Mouse (Mus musculus) heart, postnatal 25 days (tissue): ENCODE results near the gene Grk2. TPM values are rescaled to one million over a fixed set of nuclear protein-coding genes. Genes with fewer than 3 reads are reported as not detected.
"Not testable (repeated sequence)": the region's sequence is repeated elsewhere in the genome, so short reads cannot be mapped to it uniquely, and the experiment has no call there.

Experiments
- DNase-seq: peaks from one replicate; pipeline ENCODE4 v3.0.0; 2022; ENCODE audit warnings: low spot score
- intact Hi-C: fragments of 180-260 bp; cut with DNase I; formaldehyde crosslinking; loops from one replicate; pipeline ENCODE4 v1.15.1; 2025
- total RNA-seq, 2 experiments: library from RNA; stranded (reverse); gene quantifications; 2 replicates each; pipeline ENCODE4 v1.2.3; 2021

Grk2 gene
- total RNA-seq, 2 experiments from 2014 or later: 49.3 to 57.9 TPM

- intact Hi-C loops: no loop called here
- peak; percentile 78 for DNase-seq
These were observed 23.0 kb downstream of the Grk2 start, which contains the start of gene Ankrd13d for GRCm38 (mm10) chr19:4282898-4283553. Ankrd13d (minus strand) TSS chr19:4283137.

DNA sequence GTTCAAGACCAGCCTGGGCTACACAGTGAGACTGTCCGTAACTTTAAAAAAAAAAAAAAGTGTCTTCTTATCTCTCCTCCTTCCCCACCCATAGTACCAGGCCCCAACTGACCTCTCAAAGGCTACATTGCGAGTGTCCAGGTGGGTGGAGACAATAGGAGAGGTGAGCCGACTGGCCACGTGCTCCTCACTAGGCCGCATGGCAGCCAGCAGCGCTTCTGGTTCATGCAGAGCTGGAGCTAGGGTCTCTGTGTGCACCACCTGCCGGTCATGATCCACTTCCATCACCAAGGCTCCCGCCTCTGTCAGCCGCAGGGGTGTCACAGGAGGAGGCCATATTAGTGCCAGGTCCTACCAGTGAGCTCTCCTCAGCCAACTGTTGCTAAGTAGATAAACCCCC, 25.6 kb downstream of the Grk2 start:
- intact Hi-C loops: no loop called here

GRCm38 (mm10) chr19:4279487-4279886, 26.5 kb downstream of the Grk2 start:
- DNase-seq: no peak
- intact Hi-C loops: no loop called here

More for the DNA sequence above, 25.6 kb downstream of the Grk2 start:
- DNase-seq: no peak

DNA sequence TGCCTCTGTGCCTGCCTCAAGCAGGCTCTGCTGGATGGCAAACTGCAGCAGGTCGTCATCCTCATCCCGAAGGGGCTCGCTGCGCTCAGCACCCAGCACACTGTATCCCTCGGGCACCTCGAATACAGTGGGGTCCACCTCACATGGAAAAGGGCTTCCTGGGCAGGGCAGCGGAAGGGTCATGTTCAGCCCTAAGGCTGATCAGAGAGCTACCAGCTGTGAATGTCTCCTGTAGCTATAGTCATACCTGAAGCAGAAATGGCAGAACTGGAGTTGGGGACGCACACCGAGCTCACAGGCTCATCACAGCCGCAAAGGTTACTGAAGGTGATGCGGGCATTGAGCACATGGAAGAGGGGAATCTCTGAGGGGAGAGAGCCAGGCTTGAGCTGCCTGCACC, 35.0 kb downstream of the Grk2 start:
- intact Hi-C loops: no loop called here
- no peak for DNase-seq

GRCm38 (mm10) chr19:4270187-4270586, 35.8 kb downstream of the Grk2 start:
- intact Hi-C loops: no loop called here
- DNase-seq: no peak

DNA sequence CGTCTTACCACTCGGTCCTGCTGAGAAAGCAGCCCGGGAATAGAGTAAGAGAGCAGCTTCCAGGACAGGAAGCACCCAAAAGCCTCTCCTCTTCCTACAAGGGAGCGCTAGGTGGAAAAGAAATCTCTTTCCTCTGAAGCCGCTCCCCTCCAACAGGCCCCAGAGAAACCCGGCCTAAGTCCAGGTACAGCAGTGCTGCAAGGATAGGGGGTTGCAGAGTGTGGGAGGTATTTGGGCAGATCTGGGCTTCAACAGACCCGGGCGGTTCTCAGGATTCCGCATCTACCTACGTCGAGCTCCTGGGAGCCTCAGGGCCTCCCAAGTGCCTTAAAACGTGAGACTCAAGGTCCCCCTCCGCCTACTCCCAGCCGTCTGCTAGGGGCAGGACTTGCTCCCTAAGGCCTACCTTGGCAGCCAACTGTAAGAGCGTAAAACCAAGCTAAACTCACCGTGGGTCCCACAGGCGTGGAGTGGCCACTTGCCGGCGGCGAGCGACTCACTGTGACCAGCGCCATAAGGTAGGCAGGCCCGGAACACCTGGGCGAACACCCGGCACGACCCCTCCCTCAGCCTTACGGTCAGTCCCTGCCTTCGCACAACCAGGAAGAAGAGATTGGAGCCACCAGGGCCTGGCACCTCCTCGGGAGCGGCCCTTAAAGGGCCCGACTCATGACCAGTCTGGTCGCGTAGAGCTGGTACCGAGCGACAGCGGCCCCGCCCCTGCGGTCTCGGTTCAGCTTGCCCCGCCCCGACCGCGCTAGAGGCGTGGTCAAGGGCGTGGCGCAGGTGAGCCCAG, 37.3 kb downstream of the Grk2 start, which contains the start of gene Ssh3:
Gene Ssh3 (minus strand): TSS at position 615 of the 796 bp plus-strand sequence.
- DNase-seq: peak; percentile 31
- intact Hi-C loops: no loop called here

- no peak for DNase-seq
- intact Hi-C loops: no loop called here
These were observed 40.1 kb downstream of the Grk2 start for GRCm38 (mm10) chr19:4265956-4266355.

DNA sequence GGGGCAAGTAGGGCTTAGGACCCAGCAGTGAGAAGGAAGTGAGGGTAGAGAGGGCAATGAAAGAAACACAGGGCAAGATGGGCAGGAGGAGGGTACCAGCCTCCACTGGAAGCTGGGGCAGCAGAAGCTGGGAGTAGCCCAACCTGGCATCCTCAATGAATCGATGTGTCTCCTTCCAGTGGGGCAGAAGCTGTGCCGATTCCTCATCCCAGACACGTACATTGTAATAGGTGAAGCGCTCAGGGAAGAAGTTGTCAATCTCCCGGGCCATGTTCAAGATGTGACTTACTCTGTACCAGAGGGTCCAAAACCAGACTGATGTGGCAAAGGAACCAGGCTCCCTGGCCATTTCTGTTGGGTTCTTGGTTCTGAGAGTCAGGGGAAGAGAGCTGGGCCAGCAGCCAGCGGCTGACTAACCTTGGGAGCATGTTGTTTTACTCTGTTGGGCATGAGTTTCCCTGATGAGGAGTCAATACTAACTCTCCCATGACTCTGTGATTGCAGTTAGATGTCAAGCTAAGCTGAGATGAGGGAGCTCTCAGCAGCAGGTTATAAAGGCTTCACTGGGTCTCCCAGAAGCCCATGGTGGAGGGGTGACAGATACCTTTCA, 41.7 kb downstream of the Grk2 start:
- no peak for DNase-seq
- intact Hi-C loops: no loop called here

DNA sequence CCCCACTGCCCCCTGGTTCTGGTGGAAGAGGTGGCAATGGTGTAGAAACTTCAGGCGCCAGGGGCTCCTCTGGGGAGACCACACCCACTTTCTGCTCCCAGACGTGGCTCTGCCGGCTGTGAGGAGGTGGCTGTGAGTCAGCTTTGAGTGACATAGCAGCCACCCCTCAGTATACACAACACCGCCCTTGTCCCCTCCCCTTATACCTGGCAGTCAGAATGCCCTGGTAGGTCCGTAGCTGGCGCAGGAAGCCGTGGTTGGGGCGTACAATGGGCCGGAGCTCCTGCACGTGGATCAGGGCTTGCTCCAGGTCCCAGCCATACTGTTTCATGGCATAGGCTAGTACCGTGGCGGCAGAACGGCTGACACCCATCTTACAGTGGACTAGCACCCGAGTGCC, 42.3 kb downstream of the Grk2 start:
- intact Hi-C loops: no loop called here
- no peak for DNase-seq

- DNase-seq: no peak
- intact Hi-C loops: no loop called here
These were observed 43.3 kb downstream of the Grk2 start for GRCm38 (mm10) chr19:4262756-4263155.

DNA sequence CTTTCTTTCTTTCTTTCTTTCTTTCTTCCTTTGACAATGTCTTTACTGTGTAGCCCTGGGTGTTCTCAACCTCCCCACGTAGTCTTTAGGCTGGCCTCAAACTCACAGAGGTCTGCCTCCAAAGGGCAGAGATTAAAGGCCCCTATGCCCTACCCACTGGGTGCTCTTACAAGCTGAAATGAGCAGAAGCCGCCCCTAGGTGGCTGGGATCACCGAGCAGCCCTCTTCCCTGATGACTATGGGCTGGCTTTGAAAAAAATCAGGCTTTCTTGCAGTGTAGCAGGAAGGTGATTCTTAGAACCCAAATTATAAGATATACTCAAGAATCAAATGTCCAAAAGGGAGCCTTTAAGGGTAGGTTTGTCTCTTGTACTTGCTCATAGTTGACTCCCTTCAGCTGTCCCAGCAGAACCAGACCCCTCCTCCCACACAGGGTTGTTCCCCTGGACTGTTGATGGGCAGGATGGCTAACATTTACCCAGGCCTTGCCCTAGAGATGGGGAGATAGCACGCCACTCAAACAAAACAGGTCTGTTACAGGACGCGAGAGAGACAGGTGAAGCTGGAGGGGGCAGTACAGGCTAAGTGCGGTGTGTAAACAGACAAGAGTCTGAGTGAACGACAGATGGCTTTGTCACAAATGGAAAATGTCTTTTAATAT, 44.9 kb downstream of the Grk2 start:
- intact Hi-C loops: no loop called here
- DNase-seq: no peak

DNA sequence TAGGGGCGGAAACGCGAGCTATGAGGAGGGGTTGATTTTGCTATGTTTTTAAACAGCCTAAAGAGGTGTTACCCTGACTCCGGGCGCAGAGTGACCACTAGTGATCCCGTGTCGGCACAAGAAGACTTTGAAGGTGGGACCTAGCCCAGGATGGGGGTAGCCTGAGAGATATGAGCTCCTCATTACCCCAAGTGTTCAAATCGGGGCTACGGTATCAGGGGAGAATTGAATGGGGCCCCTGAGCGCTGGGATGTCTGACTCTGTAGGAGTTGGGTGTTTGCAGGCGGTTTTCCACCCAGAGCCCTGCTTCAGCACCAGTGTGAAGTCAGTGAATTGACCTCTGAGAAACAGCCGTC, 48.1 kb downstream of the Grk2 start:
- intact Hi-C loops: loop anchor here (1.0 to 5.0 kb wide), 3 partner anchors 49 to 159 kb away; no protein-coding TSS in a partner anchor
- DNase-seq: no peak

DNA sequence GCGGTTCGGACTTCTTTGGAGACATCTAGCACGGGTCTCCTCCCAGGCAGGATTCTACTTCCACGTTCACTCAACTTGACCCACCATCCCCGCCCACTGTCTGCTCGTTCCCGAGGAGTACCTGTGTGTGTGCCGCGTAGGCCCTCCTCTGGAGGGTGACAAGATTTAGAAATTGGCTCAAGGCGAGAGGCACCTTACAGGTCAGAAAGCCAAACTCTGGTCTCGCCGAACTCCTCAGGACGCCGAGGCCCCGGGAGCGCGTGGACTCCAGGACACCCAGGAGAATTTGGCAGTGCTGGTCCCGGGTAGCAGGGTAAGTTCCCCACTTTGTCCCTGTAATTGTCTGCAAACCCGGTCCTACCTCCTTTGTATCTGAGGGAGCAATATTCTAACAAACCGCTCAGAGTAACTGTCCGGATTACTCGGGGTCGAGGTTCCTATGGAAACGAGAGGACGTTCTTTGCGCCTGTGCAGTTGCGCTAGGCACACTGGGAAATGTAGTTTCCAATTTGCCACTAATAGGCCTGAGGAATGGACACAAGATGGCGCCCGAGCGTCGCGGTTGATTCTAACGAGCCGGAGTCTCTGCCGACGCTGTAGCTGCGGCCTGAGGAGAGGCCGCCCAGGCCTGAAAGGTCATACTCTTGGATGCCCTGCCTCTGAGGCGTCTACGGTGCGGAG, 48.7 kb downstream of the Grk2 start:
- peak; percentile 85 for DNase-seq
- intact Hi-C loops: loop anchor here (2.0 to 5.0 kb wide), 2 partner anchors 51 to 160 kb away; no protein-coding TSS in a partner anchor

GRCm38 (mm10) chr19:4255583-4256162, 50.3 kb downstream of the Grk2 start:
- DNase-seq: no peak
- intact Hi-C loops: loop anchor here (2.0 to 5.0 kb wide), 2 partner anchors 49 to 162 kb away; no protein-coding TSS in a partner anchor

GRCm38 (mm10) chr19:4254230-4254629, 51.8 kb downstream of the Grk2 start:
- no peak for DNase-seq
- intact Hi-C loops: no loop called here

- intact Hi-C loops, DNase-seq: not testable (repeated sequence)
These were observed 57.3 kb downstream of the Grk2 start for GRCm38 (mm10) chr19:4248683-4249082.

- no peak for DNase-seq
- intact Hi-C loops: no loop called here
These were observed 59.0 kb downstream of the Grk2 start for GRCm38 (mm10) chr19:4247010-4247409.

DNA sequence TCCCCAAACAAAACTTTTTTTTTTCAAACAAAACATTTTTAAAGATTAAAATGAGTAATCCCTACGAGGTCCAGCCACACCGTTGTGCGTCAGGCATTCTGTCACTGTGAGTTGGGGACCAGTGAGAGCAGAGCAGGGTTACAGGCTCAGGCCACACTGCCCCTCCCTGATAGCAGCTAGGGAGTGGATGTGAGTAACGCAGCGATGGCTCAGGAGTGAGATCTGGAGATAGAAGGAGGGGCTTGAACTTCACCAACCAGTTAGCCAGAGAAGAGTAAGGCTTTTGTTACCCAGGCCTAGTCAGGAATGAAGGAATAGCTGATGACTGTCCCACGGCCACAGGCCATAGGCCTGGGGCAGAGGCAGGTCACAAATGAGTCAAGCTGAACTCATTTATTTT, 61.2 kb downstream of the Grk2 start:
- DNase-seq: no peak
- intact Hi-C loops: no loop called here

- no peak for DNase-seq
- intact Hi-C loops: no loop called here
These were observed 63.6 kb downstream of the Grk2 start for GRCm38 (mm10) chr19:4242416-4242815.
